8 mouse cellular contexts compared by ENCODE assay signal in genomic region chr19:4927904-4928531, GRCm38 (mm10). TPM values are rescaled to one million over a fixed set of nuclear protein-coding genes. Genes with fewer than 3 reads are reported as not detected.
DNase-seq lines count a peak whose midpoint lies in the region; ATAC-seq lines count a peak whose summit lies in the region.

Gene Dpp3, minus strand, starts transcription at chr19:4928287.

- H3K9ac ChIP-seq in intestine, embryonic 14.5 days (ENCODE audit: low read length) = peak within 1 kb of the TSS; percentile 72

- H3K9me3 ChIP-seq in intestine, embryonic 14.5 days (ENCODE audit: control insufficient read depth, low read length) = no peaks in the 10 kb centered on the region

- WGBS in intestine, embryonic 14.5 days = under 1% methylated on average over 32 of the region's 32 CpGs

- ATAC-seq in intestine, embryonic 14.5 days (replicated peaks; ENCODE audit: low FRiP score, low TSS enrichment, low read depth) = peak; percentile 98

- peaks cover 12% of the 10 kb centered on the region for H3K4me1 ChIP-seq in intestine, embryonic 14.5 days (replicated peaks; ENCODE audit: control insufficient read depth, insufficient read depth, low read length)

- intact Hi-C loops in left cerebral cortex, postnatal 14 days (cut with DNase I) = no loop called here

- H3K4me2 ChIP-seq in intestine, embryonic 14.5 days (ENCODE audit: low read length) = peak within 1 kb of the TSS; percentile 79

- peak within 1 kb of the TSS; percentile 85 for H3K4me3 ChIP-seq in intestine, embryonic 14.5 days (ENCODE audit: low read depth, low read length)

- H3K27ac ChIP-seq in intestine, embryonic 14.5 days (ENCODE audit: low read depth) = peak within 1 kb of the TSS; percentile 80

- no peaks in the 10 kb centered on the region for H3K27me3 ChIP-seq in intestine, embryonic 14.5 days (replicated peaks; ENCODE audit: control insufficient read depth, insufficient read depth, low read length)

- DNase-seq in adrenal gland, adult 18-20 months (ENCODE audit: low spot score in 2 of 2) = peak; percentile 97 to 98
- DNase-seq in embryo, embryonic 11 days = peak; percentile 100
- peak; percentile 98 for DNase-seq in gastrocnemius, postnatal 25 days
- peak; percentile 99 for DNase-seq in intestine, embryonic 14.5 days (ENCODE audit: low spot score)
- peak; percentile 98 for DNase-seq in left cerebral cortex, postnatal 14 days (ENCODE audit: low spot score in 2 of 2)
- DNase-seq in mesoderm, embryonic 11.5 days (ENCODE audit: low read depth, low spot score) = peak; percentile 98
- DNase-seq in right cerebral cortex, postnatal 36 days (ENCODE audit: low spot score in 2 of 2) = peak; percentile 95 to 97
- peak; percentile 100 for DNase-seq in yolk sac, embryonic 10.5 days (ENCODE audit: low spot score)

- peaks cover 34% of the 10 kb centered on the region for H3K36me3 ChIP-seq in intestine, embryonic 14.5 days (ENCODE audit: control insufficient read depth, insufficient read depth, low read length)

RNA-seq across cellular contexts. Expression of gene Dpp3, which starts in this region (rescaled TPM):
- total RNA-seq in adrenal gland, adult 18-20 months (2021) = 10 to 100 TPM; 51.4 to 86.6 TPM
- 10 to 100 TPM; 15.6 to 23.4 TPM for total RNA-seq in gastrocnemius, postnatal 25 days (2021)
- 109 and 116 TPM in 2 replicates for polyA plus RNA-seq in intestine, embryonic 14.5 days (2014; fragmentation: Nextera tagmentation; extraction: Ambion mirVana)
- 10 to 100 TPM; 56.2 to 60.4 TPM for total RNA-seq in left cerebral cortex, postnatal 14 days (2021)

Comparison
In these comparisons a context has a peak if more than half of its experiments do, and no peak if none do; other contexts are left out.
1. Peak in every context shown above with its lines: DNase-seq, ATAC-seq, H3K4me3 ChIP-seq and H3K27ac ChIP-seq.